Mouse (Mus musculus) bone marrow, adult 2 months (tissue): ENCODE data around the gene Polr2i. TPM values are rescaled to one million over a fixed set of nuclear protein-coding genes. Genes with fewer than 3 reads are reported as not detected.

Source experiments
- H3K27ac ChIP-seq: fragments of 200-500 bp; 2 replicates; pipeline ENCODE4 v1.5.1; 2012; ENCODE audit warnings: low read depth, mild to moderate bottlenecking, control low read depth, inconsistent platforms, low read length; ENCODE audit not compliant: control insufficient read depth, poor library complexity, insufficient read depth
- H3K4me1 ChIP-seq: fragments of 200-500 bp; 2 replicates; pipeline ENCODE4 v1.6.1; 2011; ENCODE audit warnings: low read length; ENCODE audit not compliant: control insufficient read depth, insufficient read depth
- H3K4me3 ChIP-seq: fragments of 200-500 bp; replicated peaks from 2 replicates; pipeline ENCODE3; 2011; ENCODE audit warnings: mild to moderate bottlenecking, low read depth, low read length, control low read depth; ENCODE audit not compliant: control insufficient read depth
- CTCF ChIP-seq: fragments of 200-500 bp; IDR thresholded peaks from 2 replicates; pipeline ENCODE4 v1.5.1; 2011; ENCODE audit warnings: low read length, control low read depth; ENCODE audit not compliant: control insufficient read depth, insufficient read depth
- POLR2A ChIP-seq: fragments of 200-500 bp; IDR thresholded peaks from 2 replicates; pipeline ENCODE4 v1.6.1; 2011; ENCODE audit warnings: low read depth, mild to moderate bottlenecking, control low read depth, low read length, borderline replicate concordance; ENCODE audit not compliant: control insufficient read depth
- WGBS: fragments of 180-500 bp; shearing (Covaris S2); methylation state at CpG from one replicate; pipeline ENCODE4 v1.1.7; 2018; 5-methylcytosine and 5-hydroxymethylcytosine counted together
- polyA plus RNA-seq: library from polyadenylated mRNA; stranded (reverse); fragments of >200 nt; gene quantifications from 2 replicates; pipeline ENCODE4 v1.2.4, GENCODE M21; 2011; ENCODE audit warnings: low replicate concordance; ENCODE audit not compliant: missing spikeins, insufficient read depth, insufficient read length

Gene Polr2i
- polyA plus RNA-seq, 1 experiment: 50.8 TPM

GRCm38 (mm10) chr7:30265935-30266334 lies 34.2 kb downstream of the Polr2i start:
- Histone ChIP-seq H3K4me1 (no peaks in the 10 kb centered on the region), H3K4me3 (no peak overlapping the region), H3K27ac (no peak overlapping the region)
- TF ChIP-seq POLR2A (no peak), CTCF (no peak)
- 80% methylated on average over 7 of the region's 7 CpGs for WGBS

- Histone ChIP-seq H3K27ac (no peak overlapping the region), H3K4me3 (no peak overlapping the region), H3K4me1 (no peaks in the 10 kb centered on the region)
- TF ChIP-seq POLR2A: no peak
- 91% methylated on average over 3 of the region's 3 CpGs for WGBS
These were observed 35.0 kb downstream of the Polr2i start for GRCm38 (mm10) chr7:30266780-30267179.

DNA sequence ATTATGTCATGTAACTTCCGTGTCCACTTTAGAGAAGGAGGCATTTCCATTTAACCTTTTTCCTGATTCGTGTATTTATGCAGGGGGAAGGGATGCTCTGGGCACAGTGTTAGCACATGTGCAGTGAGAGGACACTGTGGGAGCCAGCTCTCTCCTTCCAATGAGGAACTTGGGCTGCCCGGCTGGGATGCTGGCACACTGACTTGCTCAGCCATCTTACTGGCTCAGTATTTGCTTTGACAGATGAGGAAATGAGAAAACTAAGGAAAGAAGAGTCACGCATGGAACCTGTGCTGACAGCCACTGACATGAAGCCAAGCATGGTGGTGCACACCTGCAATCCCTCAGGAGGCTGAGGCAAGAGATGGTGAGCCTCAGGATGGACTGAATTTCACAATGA lies 37.9 kb downstream of the Polr2i start:
- TF ChIP-seq CTCF: no peak
- no peak for TF ChIP-seq POLR2A
- Histone ChIP-seq H3K4me1 (no peaks in the 10 kb centered on the region), H3K27ac (no peak overlapping the region), H3K4me3 (no peak overlapping the region)
- WGBS: 81% methylated on average over 4 of the region's 4 CpGs

- TF ChIP-seq CTCF: no peak
- TF ChIP-seq POLR2A: no peak
- 89% methylated on average over 6 of the region's 6 CpGs for WGBS
- no peak overlapping the region for H3K27ac ChIP-seq
- no peaks in the 10 kb centered on the region for H3K4me1 ChIP-seq
- H3K4me3 ChIP-seq: no peak overlapping the region
These were observed 42.6 kb downstream of the Polr2i start for GRCm38 (mm10) chr7:30274383-30274782.

DNA sequence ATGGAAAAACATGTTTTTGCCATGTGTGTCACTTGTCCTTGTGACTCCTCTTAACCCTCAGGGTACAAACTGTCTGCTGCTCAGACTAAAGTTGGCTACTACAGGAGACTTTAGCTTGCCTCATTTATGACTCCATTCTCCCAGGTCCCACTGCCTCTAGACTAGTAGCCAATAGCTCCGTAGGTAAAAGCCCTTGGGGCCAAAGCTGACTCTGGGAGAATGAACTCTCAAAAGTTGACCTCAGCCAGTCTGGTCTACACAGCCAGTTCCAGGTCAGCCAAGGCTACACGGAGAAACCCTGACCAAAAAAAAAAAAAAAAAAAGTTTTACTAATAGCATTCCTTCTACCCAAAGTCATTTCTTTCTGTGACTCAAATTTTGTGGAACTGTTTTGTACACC lies 47.2 kb downstream of the Polr2i start:
- TF ChIP-seq CTCF (no peak), POLR2A (no peak)
- WGBS: 48% methylated on average over 2 of the region's 2 CpGs
- no peak overlapping the region for H3K27ac ChIP-seq
- no peaks in the 10 kb centered on the region; the same call in 1 of the 2 replicates for H3K4me1 ChIP-seq
- no peak overlapping the region for H3K4me3 ChIP-seq

DNA sequence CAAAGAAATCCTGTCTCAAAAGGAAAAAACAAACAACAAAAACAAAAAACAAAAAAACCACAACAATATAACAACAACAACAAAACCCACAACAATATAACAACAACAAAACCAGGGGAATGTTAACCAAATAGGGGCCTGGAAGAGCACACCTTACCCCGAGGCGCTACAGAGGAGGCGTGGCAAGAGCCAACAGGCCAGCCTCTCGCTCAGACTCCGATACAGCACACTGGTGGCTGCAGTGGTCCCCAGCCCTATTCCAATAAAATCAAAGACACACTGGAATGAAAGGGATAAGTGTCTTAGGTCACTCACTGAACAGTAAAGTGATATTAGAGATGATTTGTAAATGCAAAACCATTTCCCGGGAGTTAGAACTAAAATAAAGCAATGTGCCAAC lies 47.8 kb downstream of the Polr2i start:
- peak overlapping the region; percentile 90; the same call in 1 of the 2 replicates for H3K27ac ChIP-seq
- no peaks in the 10 kb centered on the region; the same call in 1 of the 2 replicates for H3K4me1 ChIP-seq
- peak overlapping the region; percentile 82 for H3K4me3 ChIP-seq
- WGBS: under 1% methylated on average over 6 of the region's 6 CpGs
- TF ChIP-seq POLR2A (no peak), CTCF (no peak)

GRCm38 (mm10) chr7:30279951-30280669 lies 48.4 kb downstream of the Polr2i start, which contains the start of the genes Thap8 and Wdr62:
Gene Thap8 (plus strand): TSS chr7:30280094.
Gene Wdr62 (minus strand): TSS chr7:30280419.
- under 1% methylated on average over 49 of the region's 49 CpGs for WGBS
- H3K4me3 ChIP-seq: peak within 1 kb of the TSS; percentile 82
- no peaks in the 10 kb centered on the region; the same call in 1 of the 2 replicates for H3K4me1 ChIP-seq
- H3K27ac ChIP-seq: peak within 1 kb of the TSS; percentile 90
- TF ChIP-seq POLR2A (peak; percentile 60; the same call in 1 of the 2 replicates), CTCF (no peak)

- WGBS: under 1% methylated on average over 20 of the region's 20 CpGs
- Histone ChIP-seq H3K27ac (peak overlapping the region; percentile 90), H3K4me3 (peak overlapping the region; percentile 82), H3K4me1 (no peaks in the 10 kb centered on the region; the same call in 1 of the 2 replicates)
- 0 out of 2 replicates have a peak, but pooled peaks have one; percentile 34 for TF ChIP-seq POLR2A
- peak; percentile 14; the same call in 1 of the 2 replicates for TF ChIP-seq CTCF
These were observed 49.0 kb downstream of the Polr2i start for GRCm38 (mm10) chr7:30280670-30281138.

GRCm38 (mm10) chr7:30281522-30281921 lies 49.8 kb downstream of the Polr2i start:
- no peaks in the 10 kb centered on the region; the same call in 1 of the 2 replicates for H3K4me1 ChIP-seq
- TF ChIP-seq CTCF: no peak
- no peak for TF ChIP-seq POLR2A
- H3K27ac ChIP-seq: no peak overlapping the region
- 81% methylated on average over 4 of the region's 4 CpGs for WGBS
- no peak overlapping the region for H3K4me3 ChIP-seq
